Mouse (Mus musculus) midbrain, embryonic 12.5 days (tissue): ENCODE results near the gene Lrig1. TPM values are rescaled to one million over a fixed set of nuclear protein-coding genes. Genes with fewer than 3 reads are reported as not detected.
A peak's percentile ranks its signal among the peaks of the same experiment; 100 is the strongest.

Experiments used
- ATAC-seq: fragments of 200-750 bp; cut with Nextera tagmentation; 2 replicates; pipeline ENCODE4 v1.8.0; 2017; ENCODE audit warnings: low read depth, moderate TSS enrichment, moderate library complexity; ENCODE audit not compliant: low FRiP score
- H3K27ac ChIP-seq: fragments of 300-500 bp; sonication (generic); replicated peaks from 2 replicates; pipeline ENCODE4 v1.5.1; 2016; ENCODE audit warnings: mild to moderate bottlenecking
- H3K27me3 ChIP-seq: fragments of 300-500 bp; sonication (generic); 2 replicates; pipeline ENCODE4 v1.6.1; 2016; ENCODE audit warnings: mild to moderate bottlenecking
- H3K36me3 ChIP-seq: fragments of 300-500 bp; sonication (generic); 2 replicates; pipeline ENCODE4 v1.6.1; 2016
- H3K4me1 ChIP-seq: fragments of 300-500 bp; sonication (generic); 2 replicates; pipeline ENCODE4 v1.6.1; 2016
- H3K4me2 ChIP-seq: fragments of 300-500 bp; sonication (generic); replicated peaks from 2 replicates; pipeline ENCODE4 v1.6.1; 2016; ENCODE audit warnings: mild to moderate bottlenecking, moderate library complexity
- H3K4me3 ChIP-seq: fragments of 300-500 bp; sonication (generic); 2 replicates; pipeline ENCODE4 v1.5.1; 2016; ENCODE audit warnings: mild to moderate bottlenecking
- H3K9ac ChIP-seq: fragments of 300-500 bp; sonication (generic); replicated peaks from 2 replicates; pipeline ENCODE4 v1.6.1; 2016; ENCODE audit warnings: mild to moderate bottlenecking, moderate library complexity
- H3K9me3 ChIP-seq: fragments of 300-500 bp; sonication (generic); 2 replicates; pipeline ENCODE4 v1.6.1; 2016; ENCODE audit warnings: mild to moderate bottlenecking
- WGBS: fragments of 180-500 bp; shearing (Covaris S2); methylation state at CpG from one replicate; pipeline ENCODE4 v1.1.7; 2016; 5-methylcytosine and 5-hydroxymethylcytosine counted together
- polyA plus RNA-seq: library from polyadenylated mRNA; unstranded; fragments of >200 nt; fragmentation: Nextera tagmentation; extraction: Ambion mirVana; gene quantifications from 2 replicates; pipeline ENCODE4 v1.2.1, GENCODE M21; 2016

The Lrig1 gene
- polyA plus RNA-seq, 1 experiment from 2014 or later, result 14.4 TPM

DNA sequence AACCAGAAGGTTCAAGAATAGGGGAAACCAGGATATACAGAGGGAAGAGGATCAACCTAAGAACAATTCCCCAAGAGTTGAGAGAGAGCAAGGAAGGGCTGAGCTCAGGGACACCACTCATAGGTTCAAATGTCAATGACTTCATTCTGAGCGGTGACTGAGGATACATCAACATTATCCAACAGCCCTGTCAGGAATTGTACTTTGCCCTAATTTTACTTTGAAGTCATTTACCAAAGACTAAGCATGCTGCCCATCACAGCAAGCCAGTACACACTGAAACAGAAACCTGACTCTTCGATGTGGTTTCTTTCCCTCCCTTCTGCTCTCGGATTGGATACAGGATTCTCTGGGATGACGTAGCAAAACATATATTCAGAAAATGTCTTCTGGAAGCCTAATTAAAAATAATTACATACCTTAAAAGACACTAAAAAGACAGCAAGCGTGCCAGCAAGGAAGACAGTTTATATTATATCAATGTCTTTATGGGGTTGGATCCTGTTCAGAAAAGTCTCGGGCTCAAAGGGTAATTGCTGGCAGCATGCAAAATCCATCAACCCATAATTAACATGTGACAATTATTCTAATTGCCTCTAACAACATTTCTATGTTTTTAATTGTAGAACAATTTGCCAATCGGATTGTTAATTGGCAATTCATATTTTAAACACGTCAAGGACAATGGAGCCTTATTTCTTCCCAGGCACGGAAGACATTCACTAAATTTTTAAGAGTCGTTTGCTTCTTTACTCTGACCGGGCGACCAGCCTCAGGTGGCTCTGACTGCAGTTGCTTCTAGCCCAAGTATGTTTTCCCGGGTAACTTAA lies 15.1 kb upstream of the Lrig1 start:
- Histone ChIP-seq H3K36me3 (no peaks in the 10 kb centered on the region), H3K4me1 (0 out of 2 replicates have a peak, but pooled peaks cover 8% of the 10 kb centered on the region), H3K9me3 (no peaks in the 10 kb centered on the region), H3K4me3 (no peak overlapping the region), H3K9ac (no peak overlapping the region), H3K27ac (no peak overlapping the region), H3K4me2 (no peak overlapping the region), H3K27me3 (no peaks in the 10 kb centered on the region)
- ATAC-seq, result no peak
- 71% methylated on average over 13 of the region's 13 CpGs for WGBS

DNA sequence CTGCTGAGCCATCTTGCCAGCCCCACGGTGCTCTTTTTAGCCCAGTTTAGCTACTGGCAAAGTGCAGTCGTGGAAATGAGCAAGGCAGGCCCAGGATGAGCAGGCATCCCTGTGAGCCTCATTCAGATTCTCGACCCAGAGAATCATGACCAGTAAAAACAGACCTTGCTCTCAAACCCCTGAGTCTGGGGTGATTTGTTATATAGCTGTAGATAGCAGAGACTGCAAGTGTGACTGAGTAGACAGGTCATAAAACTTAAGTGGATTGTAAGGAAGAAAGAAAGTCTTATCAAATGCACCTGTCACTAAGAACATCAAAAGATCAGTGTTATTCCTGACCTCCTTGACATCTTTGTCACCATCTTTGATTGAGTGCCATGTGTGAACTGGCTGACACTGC lies 9.9 kb upstream of the Lrig1 start:
- Histone ChIP-seq H3K4me3 (no peak overlapping the region), H3K27me3 (no peaks in the 10 kb centered on the region), H3K9me3 (no peaks in the 10 kb centered on the region), H3K9ac (no peak overlapping the region), H3K4me1 (no peaks in the 10 kb centered on the region), H3K36me3 (no peaks in the 10 kb centered on the region), H3K27ac (no peak overlapping the region), H3K4me2 (no peak overlapping the region)
- no peak for ATAC-seq
- 61% methylated on average over 3 of the region's 3 CpGs for WGBS

DNA sequence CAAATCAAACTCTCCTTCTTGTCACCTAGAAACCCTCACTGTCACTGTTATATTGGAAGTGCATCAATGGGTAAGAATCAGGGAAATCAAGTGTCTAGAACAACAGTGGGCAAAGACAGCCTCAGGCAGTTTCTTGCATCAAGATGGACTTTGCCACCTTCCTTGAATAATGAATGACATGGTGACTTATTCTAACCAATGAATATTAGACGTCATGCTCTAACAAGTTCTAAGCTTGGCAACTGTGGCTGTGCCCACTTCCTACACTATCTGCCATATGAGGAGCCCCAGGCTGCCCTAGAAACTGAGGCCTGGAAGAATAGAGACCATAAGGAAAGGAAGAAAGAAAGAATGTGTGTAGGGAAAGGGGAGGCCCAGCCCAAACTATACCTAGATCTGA lies 9.2 kb upstream of the Lrig1 start:
- Histone ChIP-seq H3K4me3 (no peak overlapping the region), H3K9me3 (no peaks in the 10 kb centered on the region), H3K27ac (no peak overlapping the region), H3K27me3 (no peaks in the 10 kb centered on the region), H3K4me2 (no peak overlapping the region), H3K36me3 (no peaks in the 10 kb centered on the region), H3K4me1 (no peaks in the 10 kb centered on the region), H3K9ac (no peak overlapping the region)
- 88% methylated on average over 1 of the region's 1 CpGs for WGBS
- ATAC-seq, result no peak

DNA sequence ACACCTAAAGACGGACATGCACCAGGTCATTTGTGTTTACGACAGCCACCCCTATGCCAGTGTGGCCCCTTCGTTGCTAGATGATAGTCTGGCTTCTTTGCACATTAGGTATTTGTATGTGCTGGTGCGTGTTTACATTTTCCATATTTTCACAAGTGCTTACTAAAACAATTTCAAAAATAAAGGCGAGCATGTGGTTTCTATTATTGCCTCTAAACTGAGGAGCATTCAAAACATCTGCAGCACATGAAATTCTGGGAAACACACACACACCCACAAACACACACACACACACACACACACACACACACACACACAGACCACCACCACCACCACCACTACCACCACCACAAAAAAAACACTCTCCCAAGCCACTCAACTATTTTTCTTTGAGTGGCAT lies 7.3 kb upstream of the Lrig1 start:
- Histone ChIP-seq H3K4me3 (no peak overlapping the region), H3K4me1 (no peaks in the 10 kb centered on the region), H3K27ac (no peak overlapping the region), H3K9me3 (no peaks in the 10 kb centered on the region), H3K36me3 (no peaks in the 10 kb centered on the region), H3K27me3 (0 out of 2 replicates have a peak, but pooled peaks cover 5% of the 10 kb centered on the region), H3K9ac (no peak overlapping the region), H3K4me2 (no peak overlapping the region)
- WGBS, result 95% methylated on average over 5 of the region's 5 CpGs
- no peak for ATAC-seq

DNA sequence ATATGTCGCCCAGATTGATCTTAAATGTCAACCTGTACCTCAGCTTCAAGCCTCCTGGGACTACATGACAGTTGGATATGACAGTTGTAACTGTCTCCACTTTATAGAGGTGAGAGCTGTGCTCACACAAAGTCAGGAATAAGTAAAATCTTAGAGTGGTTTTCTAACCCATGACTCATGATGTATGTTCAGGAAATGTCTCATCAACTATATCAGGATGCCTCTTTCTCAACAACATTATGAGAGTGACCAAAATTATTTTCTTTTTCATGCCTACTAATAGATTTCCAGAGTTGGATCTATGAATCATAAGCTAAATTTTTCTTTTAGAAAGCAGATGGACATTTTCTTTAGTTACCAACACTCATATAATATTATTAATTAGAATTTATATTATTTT lies 6.0 kb upstream of the Lrig1 start:
- ATAC-seq, result no peak
- Histone ChIP-seq H3K4me2 (no peak overlapping the region), H3K4me1 (peaks cover 9% of the 10 kb centered on the region), H3K27me3 (peaks cover 9% of the 10 kb centered on the region; the same call in 1 of the 2 replicates), H3K9me3 (no peaks in the 10 kb centered on the region), H3K9ac (no peak overlapping the region), H3K4me3 (no peak overlapping the region), H3K36me3 (no peaks in the 10 kb centered on the region), H3K27ac (no peak overlapping the region)
- WGBS, result 52% methylated on average over 1 of the region's 1 CpGs

DNA sequence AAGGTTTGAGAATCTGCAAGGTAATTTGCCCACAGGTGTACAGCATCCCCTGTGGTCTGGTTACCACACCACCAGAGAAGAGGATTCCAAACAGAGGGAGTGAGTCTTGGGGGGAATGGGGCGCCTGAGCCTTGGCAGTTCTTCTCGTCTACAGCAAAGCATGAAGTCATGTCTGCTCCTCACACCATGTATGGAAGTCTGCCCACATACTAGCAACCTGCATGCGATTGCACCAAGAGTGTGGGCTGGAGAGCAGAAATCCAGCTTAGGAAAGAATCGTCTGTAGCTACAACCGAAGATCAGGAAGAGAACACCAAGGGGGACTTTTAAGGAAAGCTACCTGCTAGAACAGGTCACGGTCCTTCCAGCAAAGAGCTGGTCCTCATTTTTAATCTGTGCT lies 3.0 kb upstream of the Lrig1 start:
- Histone ChIP-seq H3K27ac (no peak overlapping the region), H3K4me1 (peaks cover 24% of the 10 kb centered on the region), H3K9ac (no peak overlapping the region), H3K4me3 (no peak overlapping the region), H3K4me2 (no peak overlapping the region), H3K36me3 (no peaks in the 10 kb centered on the region), H3K9me3 (no peaks in the 10 kb centered on the region), H3K27me3 (peaks cover 9% of the 10 kb centered on the region; the same call in 1 of the 2 replicates)
- WGBS, result 91% methylated on average over 6 of the region's 6 CpGs
- ATAC-seq, result no peak

DNA sequence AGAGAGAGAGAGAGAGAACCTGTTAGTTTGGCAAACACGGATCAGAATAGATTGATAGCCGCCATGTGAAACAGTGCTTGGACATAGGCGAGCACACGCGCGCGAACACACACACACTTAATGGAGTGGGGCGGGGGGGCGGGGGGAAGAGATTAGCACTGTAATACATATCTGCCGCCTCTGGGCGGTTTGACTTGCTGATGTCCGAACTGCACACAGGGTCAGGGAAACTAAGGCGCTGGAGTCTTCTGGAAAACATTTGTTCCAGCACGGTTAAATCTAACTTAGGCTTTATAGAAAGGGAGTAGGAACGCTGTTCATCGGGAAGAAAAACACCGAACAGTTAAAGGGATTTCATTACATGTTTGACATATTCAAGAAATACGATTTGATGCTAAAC lies 1.1 kb upstream of the Lrig1 start:
- H3K9me3 ChIP-seq, result no peaks in the 10 kb centered on the region
- H3K4me3 ChIP-seq, result peak overlapping the region; percentile 76
- ATAC-seq, result no peak
- H3K36me3 ChIP-seq, result no peaks in the 10 kb centered on the region
- peak overlapping the region; percentile 88 for H3K4me2 ChIP-seq
- H3K4me1 ChIP-seq, result peaks cover 41% of the 10 kb centered on the region
- H3K27ac ChIP-seq, result peak overlapping the region; percentile 56; the same call in 1 of the 2 replicates
- 3% methylated on average over 15 of the region's 18 CpGs for WGBS
- peaks cover 9% of the 10 kb centered on the region; the same call in 1 of the 2 replicates for H3K27me3 ChIP-seq
- H3K9ac ChIP-seq, result no peak overlapping the region

DNA sequence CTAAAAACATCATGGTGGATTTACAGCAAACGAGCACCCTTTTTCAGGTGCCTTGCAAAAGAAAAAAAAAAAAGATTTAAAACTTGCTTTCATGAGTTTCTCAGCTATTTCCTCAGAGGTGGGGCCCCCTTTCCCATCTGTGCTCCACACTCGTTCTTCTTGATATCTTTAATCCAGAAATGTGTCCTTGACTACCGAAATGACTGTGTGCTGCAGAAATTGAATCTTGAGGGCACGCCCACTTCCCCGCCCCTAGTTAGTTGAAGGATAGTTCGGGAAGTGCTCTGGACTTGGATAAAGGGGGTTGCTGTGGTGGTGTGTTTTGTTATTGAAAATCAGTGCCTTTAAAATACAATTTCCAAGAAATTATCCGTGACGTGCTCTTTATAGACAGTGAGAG lies 654 bp upstream of the Lrig1 start:
- Histone ChIP-seq H3K9me3 (no peaks in the 10 kb centered on the region), H3K27ac (peak overlapping the region; percentile 56), H3K27me3 (peaks cover 9% of the 10 kb centered on the region; the same call in 1 of the 2 replicates), H3K4me3 (peak overlapping the region; percentile 76), H3K36me3 (no peaks in the 10 kb centered on the region), H3K9ac (no peak overlapping the region), H3K4me1 (peaks cover 45% of the 10 kb centered on the region), H3K4me2 (peak overlapping the region; percentile 88)
- ATAC-seq, result 0 out of 2 replicates have a peak, but pooled peaks have one; percentile 21
- WGBS, result 0% methylated on average over 8 of the region's 8 CpGs

DNA sequence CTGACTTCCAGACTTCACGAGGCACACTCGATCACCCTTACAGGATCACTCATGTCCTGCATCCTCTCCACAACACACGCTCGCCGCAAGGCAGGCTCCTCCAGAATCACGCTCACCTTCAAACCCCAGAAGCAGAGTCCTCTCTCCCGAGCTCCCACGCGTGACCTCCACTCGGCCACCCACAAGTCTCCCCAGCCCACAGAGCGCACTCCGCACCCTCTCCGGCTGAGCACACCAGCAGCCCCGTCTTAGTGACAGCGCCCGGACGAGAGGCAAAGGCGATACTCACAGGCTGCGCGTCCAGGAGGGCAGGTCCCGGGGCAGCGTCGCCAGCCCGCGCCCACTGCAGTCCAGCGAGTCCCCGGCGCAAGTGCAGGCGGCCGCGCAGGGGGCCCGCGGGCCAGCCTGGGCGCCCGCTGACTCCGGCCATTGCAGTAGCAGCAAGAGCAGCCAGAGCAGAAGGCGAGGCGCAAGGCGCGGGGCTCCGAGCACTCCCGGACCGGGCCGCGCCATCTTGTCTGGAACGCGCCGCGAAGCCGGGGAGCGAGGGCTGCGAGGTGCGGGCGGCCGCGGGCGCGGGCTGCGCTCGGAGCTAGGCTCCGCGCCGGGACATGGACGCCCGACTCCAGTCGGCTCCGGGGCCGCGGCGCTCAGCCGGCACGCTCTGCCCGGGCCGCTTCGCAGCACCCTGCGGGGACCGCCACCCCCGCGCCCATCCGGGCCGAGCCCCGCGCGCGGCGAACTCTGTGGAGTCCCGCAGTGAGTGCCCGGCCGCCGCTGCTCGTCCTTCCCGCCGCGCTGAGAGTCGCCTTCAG lies 578 bp downstream of the Lrig1 start:
- H3K27ac ChIP-seq, result peak overlapping the region; percentile 92
- H3K4me3 ChIP-seq, result peak overlapping the region; percentile 76
- under 1% methylated on average over 94 of the region's 95 CpGs for WGBS
- peaks cover 9% of the 10 kb centered on the region; the same call in 1 of the 2 replicates for H3K27me3 ChIP-seq
- no peaks in the 10 kb centered on the region for H3K9me3 ChIP-seq
- no peaks in the 10 kb centered on the region for H3K36me3 ChIP-seq
- peak; percentile 38; the same call in 1 of the 2 replicates for ATAC-seq
- peaks cover 58% of the 10 kb centered on the region for H3K4me1 ChIP-seq
- H3K4me2 ChIP-seq, result peak overlapping the region; percentile 88
- peak overlapping the region; percentile 96 for H3K9ac ChIP-seq

DNA sequence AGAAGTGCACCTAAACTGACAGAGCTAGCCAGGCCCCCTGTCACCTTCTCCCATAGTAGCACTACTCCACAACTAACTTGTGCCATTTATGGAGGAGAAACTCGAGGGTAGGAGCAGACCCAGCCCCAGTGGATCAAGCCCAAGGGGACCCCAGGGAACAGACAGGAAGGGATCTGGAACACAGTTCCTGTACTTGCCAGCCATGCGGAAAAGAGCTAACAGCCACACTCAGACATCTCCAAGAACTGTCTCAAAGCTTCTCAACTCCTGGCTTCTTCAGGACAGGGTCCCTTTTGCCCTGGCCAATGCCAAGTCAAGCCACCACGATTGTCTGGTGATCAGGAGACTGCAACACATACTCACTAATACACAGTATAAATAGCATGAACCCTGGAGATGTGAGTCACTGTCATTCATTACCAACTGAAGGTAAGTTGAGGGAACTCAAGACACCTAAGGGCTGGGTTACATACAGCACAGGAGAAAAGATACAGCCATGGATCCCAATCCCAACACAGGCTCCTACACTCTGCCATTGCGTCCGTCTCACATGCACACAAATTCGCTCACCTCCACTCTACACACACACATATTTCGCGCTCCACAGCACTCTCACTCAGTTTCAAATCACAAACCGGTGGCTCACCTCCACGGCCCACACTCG lies 1.3 kb downstream of the Lrig1 start:
- Histone ChIP-seq H3K4me2 (peak overlapping the region; percentile 88), H3K4me3 (peak overlapping the region; percentile 76), H3K4me1 (peaks cover 64% of the 10 kb centered on the region), H3K27me3 (peaks cover 9% of the 10 kb centered on the region; the same call in 1 of the 2 replicates), H3K27ac (no peak overlapping the region), H3K9me3 (no peaks in the 10 kb centered on the region), H3K9ac (peak overlapping the region; percentile 96), H3K36me3 (no peaks in the 10 kb centered on the region)
- no peak for ATAC-seq
- 3% methylated on average over 11 of the region's 11 CpGs for WGBS

DNA sequence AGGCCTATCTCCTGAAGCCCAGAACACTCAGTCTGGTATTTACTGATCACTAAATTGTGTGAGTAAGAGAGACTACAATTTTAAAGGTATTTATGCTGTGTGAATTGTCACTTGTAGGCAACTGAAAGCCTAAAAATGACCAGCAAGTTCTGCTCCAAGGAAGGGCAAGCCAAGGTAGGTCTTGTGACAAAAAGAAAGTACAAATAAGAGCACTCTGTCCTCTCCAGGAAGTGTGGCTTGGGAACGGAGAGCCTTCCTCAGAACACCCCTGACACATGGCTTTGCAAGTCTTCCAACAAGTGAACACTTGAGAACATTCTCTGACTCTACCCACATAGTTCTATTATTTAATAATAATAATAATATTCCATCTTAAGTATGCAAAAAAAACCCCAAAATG lies 2.5 kb downstream of the Lrig1 start:
- Histone ChIP-seq H3K9me3 (no peaks in the 10 kb centered on the region), H3K27me3 (peaks cover 5% of the 10 kb centered on the region; the same call in 1 of the 2 replicates), H3K4me3 (peak overlapping the region; percentile 76; the same call in 1 of the 2 replicates), H3K4me2 (peak overlapping the region; percentile 88), H3K4me1 (peaks cover 76% of the 10 kb centered on the region), H3K9ac (no peak overlapping the region), H3K27ac (no peak overlapping the region), H3K36me3 (no peaks in the 10 kb centered on the region)
- no peak for ATAC-seq
- WGBS, result 78% methylated on average over 1 of the region's 1 CpGs
